Mouse (Mus musculus): ENCODE measurements around the gene Slc44a1. TPM values are rescaled to one million over a fixed set of nuclear protein-coding genes. Genes with fewer than 3 reads are reported as not detected.
A peak's percentile ranks its signal among the peaks of the same experiment; 100 is the strongest.

Slc44a1 gene
- polyA plus RNA-seq, 1 experiment from 2014 or later: 48.8 TPM

DNA sequence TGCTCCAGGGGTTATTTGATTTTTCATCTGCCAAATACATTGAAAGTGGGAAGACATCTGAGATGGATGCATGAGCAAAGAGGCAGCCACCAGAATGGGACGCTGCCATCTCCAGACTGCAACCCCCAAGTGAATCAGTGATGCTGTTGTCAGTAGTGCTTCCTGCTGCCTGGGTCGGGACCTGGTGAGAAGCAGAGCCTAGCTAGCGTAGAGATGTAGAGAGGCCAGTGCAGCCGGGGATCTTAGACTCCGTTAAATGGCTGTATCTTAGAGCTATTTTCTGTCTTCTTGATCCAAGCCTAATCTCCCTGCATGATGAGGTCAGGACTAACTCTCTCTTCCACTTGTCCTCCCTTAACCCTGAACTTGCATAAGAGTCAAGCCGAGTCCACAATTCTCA, 179.9 kb downstream of the Slc44a1 start:
- Histone ChIP-seq H3K4me1 (ENCODE audit: control insufficient read depth, insufficient read depth, low read length) (0 out of 2 replicates have a peak, but pooled peaks cover 4% of the 10 kb centered on the region), H3K9me3 (ENCODE audit: control insufficient read depth, low read length) (no peaks in the 10 kb centered on the region), H3K9ac (ENCODE audit: low read depth, low read length) (no peak overlapping the region), H3K36me3 (ENCODE audit: control insufficient read depth, insufficient read depth, low read length) (no peaks in the 10 kb centered on the region), H3K27ac (ENCODE audit: low read depth, low read length) (no peak overlapping the region), H3K27me3 (ENCODE audit: control insufficient read depth, insufficient read depth, low read length) (no peaks in the 10 kb centered on the region), H3K4me3 (ENCODE audit: low read length) (no peak overlapping the region), H3K4me2 (replicated peaks; ENCODE audit: low read depth, low read length) (no peak overlapping the region)
- WGBS: 88% methylated on average over 6 of the region's 6 CpGs
- no peak for ATAC-seq (ENCODE audit: low FRiP score, low TSS enrichment)

DNA sequence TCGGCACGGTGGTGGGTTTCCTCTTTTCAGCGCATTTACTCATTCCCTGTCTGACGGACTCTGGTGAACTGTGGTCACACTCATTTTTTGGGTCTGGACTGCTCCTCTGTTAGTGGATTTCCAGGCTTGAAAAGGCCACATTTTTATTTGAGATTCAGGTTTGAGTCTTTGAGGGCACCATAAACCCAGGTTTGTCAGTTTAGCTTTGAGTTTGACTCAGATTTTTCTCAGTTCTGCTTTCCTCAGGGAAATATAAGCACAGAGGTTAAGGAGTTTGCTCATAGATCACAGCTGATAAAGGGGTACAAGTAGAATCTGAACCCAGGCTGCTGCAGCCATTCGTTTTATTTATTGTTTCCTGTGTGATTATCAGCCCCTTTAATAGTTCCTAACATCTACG, 180.9 kb downstream of the Slc44a1 start:
- Histone ChIP-seq H3K27me3 (ENCODE audit: control insufficient read depth, insufficient read depth, low read length) (no peaks in the 10 kb centered on the region), H3K27ac (ENCODE audit: low read depth, low read length) (no peak overlapping the region), H3K4me1 (ENCODE audit: control insufficient read depth, insufficient read depth, low read length) (0 out of 2 replicates have a peak, but pooled peaks cover 4% of the 10 kb centered on the region), H3K36me3 (ENCODE audit: control insufficient read depth, insufficient read depth, low read length) (no peaks in the 10 kb centered on the region), H3K4me2 (replicated peaks; ENCODE audit: low read depth, low read length) (no peak overlapping the region), H3K9ac (ENCODE audit: low read depth, low read length) (no peak overlapping the region), H3K9me3 (ENCODE audit: control insufficient read depth, low read length) (no peaks in the 10 kb centered on the region), H3K4me3 (ENCODE audit: low read length) (no peak overlapping the region)
- 0 out of 2 replicates have a peak, but pooled peaks have one; percentile 7 for ATAC-seq (ENCODE audit: low FRiP score, low TSS enrichment)
- WGBS: 21% methylated on average over 6 of the region's 6 CpGs

DNA sequence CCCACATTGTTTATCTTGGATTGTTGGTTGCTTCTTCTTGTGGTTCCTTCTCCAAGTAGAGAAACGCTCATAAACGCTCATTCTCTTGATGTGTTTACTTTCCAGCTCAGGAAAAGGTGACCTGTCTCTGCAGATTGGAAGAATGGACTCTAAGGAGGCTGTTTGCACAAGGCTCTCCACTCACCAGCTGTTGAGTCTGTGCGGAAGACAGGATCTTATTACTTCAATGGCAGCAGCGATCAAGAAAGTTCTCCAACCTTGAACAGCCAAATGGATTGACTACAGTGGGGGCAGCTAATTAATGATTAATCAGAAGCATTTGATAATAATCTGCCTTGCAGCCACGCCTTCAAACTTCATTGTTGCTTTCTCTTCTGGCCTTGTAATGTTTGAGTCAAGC, 181.3 kb downstream of the Slc44a1 start:
- Histone ChIP-seq H3K4me1 (ENCODE audit: control insufficient read depth, insufficient read depth, low read length) (0 out of 2 replicates have a peak, but pooled peaks cover 4% of the 10 kb centered on the region), H3K36me3 (ENCODE audit: control insufficient read depth, insufficient read depth, low read length) (no peaks in the 10 kb centered on the region), H3K9ac (ENCODE audit: low read depth, low read length) (no peak overlapping the region), H3K27ac (ENCODE audit: low read depth, low read length) (0 out of 2 replicates have a peak overlapping the region, but pooled peaks have one; percentile 3), H3K4me3 (ENCODE audit: low read length) (no peak overlapping the region), H3K27me3 (ENCODE audit: control insufficient read depth, insufficient read depth, low read length) (no peaks in the 10 kb centered on the region), H3K4me2 (replicated peaks; ENCODE audit: low read depth, low read length) (no peak overlapping the region), H3K9me3 (ENCODE audit: control insufficient read depth, low read length) (no peaks in the 10 kb centered on the region)
- ATAC-seq (ENCODE audit: low FRiP score, low TSS enrichment): peak; percentile 55; the same call in 1 of the 2 replicates
- WGBS: 15% methylated on average over 5 of the region's 5 CpGs

DNA sequence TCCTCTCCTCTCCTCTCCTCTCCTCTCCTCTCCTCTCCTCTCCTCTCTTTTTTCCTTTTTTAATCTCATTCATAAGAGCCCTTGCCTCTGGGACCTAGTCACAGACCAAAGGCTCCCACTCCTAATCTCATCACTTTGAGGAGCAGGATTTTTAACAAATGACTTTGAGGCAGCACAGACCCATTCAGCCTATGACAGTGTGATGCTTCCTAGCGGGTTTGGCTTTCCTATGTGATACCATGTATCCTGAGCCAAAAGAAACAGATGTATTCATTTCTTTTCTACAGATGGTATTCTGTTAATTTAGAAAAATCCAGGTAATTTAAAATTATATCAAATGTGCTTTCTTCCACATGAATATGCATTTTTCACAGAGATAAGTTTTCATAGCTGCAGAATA, 183.5 kb downstream of the Slc44a1 start:
- no peak overlapping the region for H3K4me3 ChIP-seq (ENCODE audit: low read length)
- 90% methylated on average over 1 of the region's 1 CpGs for WGBS
- ATAC-seq (ENCODE audit: low FRiP score, low TSS enrichment): no peak
- no peak overlapping the region for H3K27ac ChIP-seq (ENCODE audit: low read depth, low read length)
- H3K27me3 ChIP-seq (ENCODE audit: control insufficient read depth, insufficient read depth, low read length): no peaks in the 10 kb centered on the region
- H3K4me2 ChIP-seq (replicated peaks; ENCODE audit: low read depth, low read length): no peak overlapping the region
- no peaks in the 10 kb centered on the region for H3K9me3 ChIP-seq (ENCODE audit: control insufficient read depth, low read length)
- H3K4me1 ChIP-seq (ENCODE audit: control insufficient read depth, insufficient read depth, low read length): 0 out of 2 replicates have a peak, but pooled peaks cover 4% of the 10 kb centered on the region
- H3K9ac ChIP-seq (ENCODE audit: low read depth, low read length): no peak overlapping the region
- no peaks in the 10 kb centered on the region for H3K36me3 ChIP-seq (ENCODE audit: control insufficient read depth, insufficient read depth, low read length)

DNA sequence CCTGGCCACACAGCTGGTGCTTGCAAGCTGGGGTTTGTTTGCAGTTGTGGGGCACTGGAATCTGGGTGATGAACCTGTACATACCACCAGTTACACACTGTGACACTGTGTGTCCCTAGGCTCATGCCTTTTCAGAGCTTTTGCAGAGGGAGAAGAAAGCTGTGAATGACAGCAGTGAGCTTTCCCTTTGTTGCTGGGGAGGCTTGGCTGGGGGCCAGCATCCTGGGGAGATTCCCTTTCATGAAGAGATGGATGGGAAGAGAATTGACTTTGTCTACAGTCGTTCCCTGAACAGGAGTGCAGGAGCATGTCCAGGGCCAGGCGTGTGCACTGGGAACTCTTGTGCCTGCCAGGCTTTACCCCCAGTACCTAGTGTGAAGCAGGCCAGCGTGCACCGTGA, 184.6 kb downstream of the Slc44a1 start:
- no peak for ATAC-seq (ENCODE audit: low FRiP score, low TSS enrichment)
- H3K4me1 ChIP-seq (ENCODE audit: control insufficient read depth, insufficient read depth, low read length): 0 out of 2 replicates have a peak, but pooled peaks cover 4% of the 10 kb centered on the region
- no peaks in the 10 kb centered on the region for H3K36me3 ChIP-seq (ENCODE audit: control insufficient read depth, insufficient read depth, low read length)
- H3K4me2 ChIP-seq (replicated peaks; ENCODE audit: low read depth, low read length): no peak overlapping the region
- H3K9ac ChIP-seq (ENCODE audit: low read depth, low read length): no peak overlapping the region
- H3K4me3 ChIP-seq (ENCODE audit: low read length): no peak overlapping the region
- H3K27ac ChIP-seq (ENCODE audit: low read depth, low read length): no peak overlapping the region
- 56% methylated on average over 4 of the region's 4 CpGs for WGBS
- no peaks in the 10 kb centered on the region for H3K27me3 ChIP-seq (ENCODE audit: control insufficient read depth, insufficient read depth, low read length)
- no peaks in the 10 kb centered on the region for H3K9me3 ChIP-seq (ENCODE audit: control insufficient read depth, low read length)

DNA sequence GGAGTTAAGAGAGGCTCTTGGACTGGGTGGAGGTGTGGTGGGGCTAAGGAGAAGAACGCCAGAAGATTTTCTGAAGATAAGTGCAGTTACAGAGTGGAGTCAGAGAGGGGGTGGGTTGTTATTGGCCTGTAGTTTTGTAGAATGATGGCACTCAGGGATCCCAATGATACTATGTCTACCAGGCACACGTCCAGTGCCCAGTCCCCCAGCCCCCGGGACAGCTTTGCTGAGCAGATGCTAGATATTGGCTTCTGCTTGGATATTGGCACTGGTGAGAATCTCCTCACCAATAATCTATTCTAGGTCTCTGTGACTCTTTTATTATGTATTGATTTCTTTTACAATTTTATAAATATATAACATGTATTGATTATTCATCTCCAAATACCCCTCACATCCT, 185.1 kb downstream of the Slc44a1 start:
- ATAC-seq (ENCODE audit: low FRiP score, low TSS enrichment): no peak
- Histone ChIP-seq H3K27me3 (ENCODE audit: control insufficient read depth, insufficient read depth, low read length) (no peaks in the 10 kb centered on the region), H3K9me3 (ENCODE audit: control insufficient read depth, low read length) (no peaks in the 10 kb centered on the region), H3K4me2 (replicated peaks; ENCODE audit: low read depth, low read length) (no peak overlapping the region), H3K27ac (ENCODE audit: low read depth, low read length) (no peak overlapping the region), H3K36me3 (ENCODE audit: control insufficient read depth, insufficient read depth, low read length) (no peaks in the 10 kb centered on the region), H3K4me1 (ENCODE audit: control insufficient read depth, insufficient read depth, low read length) (0 out of 2 replicates have a peak, but pooled peaks cover 4% of the 10 kb centered on the region), H3K9ac (ENCODE audit: low read depth, low read length) (no peak overlapping the region), H3K4me3 (ENCODE audit: low read length) (no peak overlapping the region)
- 89% methylated on average over 3 of the region's 3 CpGs for WGBS

DNA sequence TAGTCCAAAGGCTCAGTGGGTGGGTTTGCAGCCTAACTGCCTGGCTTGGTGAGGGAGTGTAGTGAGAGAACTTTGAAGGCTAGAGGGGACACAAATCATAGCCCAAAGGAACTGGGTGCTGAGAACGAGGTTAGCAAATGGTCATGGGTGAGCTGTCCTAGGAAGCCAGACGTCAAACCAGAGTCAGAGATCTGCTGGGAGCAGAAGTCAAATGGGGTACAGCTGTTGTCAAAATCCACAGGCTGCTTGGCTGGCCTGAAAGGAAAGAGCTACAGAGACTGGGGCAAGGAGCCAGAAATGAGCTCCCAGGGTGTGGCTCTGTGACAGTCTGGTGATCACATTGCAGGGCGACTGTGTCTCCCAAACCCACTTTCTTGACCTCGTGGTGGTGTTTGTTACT, 188.7 kb downstream of the Slc44a1 start:
- Histone ChIP-seq H3K4me3 (ENCODE audit: low read length) (no peak overlapping the region), H3K27me3 (ENCODE audit: control insufficient read depth, insufficient read depth, low read length) (no peaks in the 10 kb centered on the region), H3K4me2 (replicated peaks; ENCODE audit: low read depth, low read length) (no peak overlapping the region), H3K4me1 (ENCODE audit: control insufficient read depth, insufficient read depth, low read length) (no peaks in the 10 kb centered on the region), H3K36me3 (ENCODE audit: control insufficient read depth, insufficient read depth, low read length) (no peaks in the 10 kb centered on the region), H3K9me3 (ENCODE audit: control insufficient read depth, low read length) (no peaks in the 10 kb centered on the region), H3K9ac (ENCODE audit: low read depth, low read length) (no peak overlapping the region), H3K27ac (ENCODE audit: low read depth, low read length) (no peak overlapping the region)
- peak; percentile 28 for ATAC-seq (ENCODE audit: low FRiP score, low TSS enrichment)
- 32% methylated on average over 4 of the region's 4 CpGs for WGBS

DNA sequence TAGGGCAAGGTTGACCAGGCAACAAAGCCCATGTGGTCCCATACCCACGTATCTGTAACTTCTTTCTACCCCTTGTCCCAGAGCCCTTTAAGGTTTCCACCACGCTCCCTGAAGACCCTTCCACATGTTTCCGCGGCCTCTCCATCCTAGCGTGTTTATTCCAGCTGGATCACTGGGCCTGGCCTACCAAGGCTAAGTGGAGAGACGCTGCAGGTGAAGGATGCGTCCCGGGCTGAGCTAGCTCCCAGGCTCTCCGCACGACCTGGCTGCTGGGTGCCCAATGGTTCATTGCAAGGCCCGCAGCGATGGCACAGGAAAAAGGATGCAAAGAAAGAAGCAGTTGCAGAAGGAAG, 190.7 kb downstream of the Slc44a1 start:
- Histone ChIP-seq H3K36me3 (ENCODE audit: control insufficient read depth, insufficient read depth, low read length) (no peaks in the 10 kb centered on the region), H3K9ac (ENCODE audit: low read depth, low read length) (peak overlapping the region; percentile 72), H3K4me3 (ENCODE audit: low read length) (peak overlapping the region; percentile 66), H3K4me1 (ENCODE audit: control insufficient read depth, insufficient read depth, low read length) (no peaks in the 10 kb centered on the region), H3K27me3 (ENCODE audit: control insufficient read depth, insufficient read depth, low read length) (no peaks in the 10 kb centered on the region), H3K9me3 (ENCODE audit: control insufficient read depth, low read length) (no peaks in the 10 kb centered on the region), H3K27ac (ENCODE audit: low read depth, low read length) (no peak overlapping the region), H3K4me2 (replicated peaks; ENCODE audit: low read depth, low read length) (peak overlapping the region; percentile 80)
- no peak; the same call in 1 of the 2 replicates for ATAC-seq (ENCODE audit: low FRiP score, low TSS enrichment)
- 12% methylated on average over 12 of the region's 12 CpGs for WGBS

DNA sequence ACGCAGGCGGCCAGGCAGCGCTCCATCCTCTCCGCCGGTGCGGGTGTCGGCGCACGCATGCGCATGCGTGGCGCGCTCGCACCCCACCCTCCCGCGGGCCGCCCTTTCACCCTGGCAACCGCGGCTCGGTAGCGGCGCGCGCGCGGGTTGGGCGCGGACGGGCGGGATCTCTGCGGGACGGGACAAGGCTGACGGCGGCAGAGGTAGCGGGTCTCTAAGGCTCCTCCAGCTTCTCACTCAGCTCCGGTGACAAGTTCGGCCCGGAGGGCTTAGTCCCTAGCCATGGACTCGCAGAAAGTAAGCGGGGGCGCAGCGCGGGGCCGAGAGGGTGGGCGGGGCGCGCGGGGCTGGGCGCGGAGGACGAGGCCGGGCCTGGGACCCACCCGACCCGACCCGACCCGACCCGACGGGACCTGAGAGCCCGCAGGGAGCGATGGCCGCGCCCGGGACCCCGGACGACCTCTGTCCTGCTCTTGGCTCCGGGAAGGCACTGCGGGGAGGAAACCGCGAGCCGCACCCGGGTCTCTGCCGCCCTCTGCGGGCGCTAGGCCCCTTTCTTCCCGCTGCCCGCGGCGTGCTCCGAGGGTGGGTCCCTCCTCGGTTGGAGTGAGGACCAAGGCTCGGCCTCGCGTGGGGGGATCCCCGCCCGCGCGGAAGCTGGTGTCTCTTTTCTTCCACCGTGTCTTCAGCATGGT, 191.2 kb downstream of the Slc44a1 start, which contains the start of gene Fsd1l:
Fsd1l (plus strand) TSS at position 156 of the 695 bp plus-strand sequence.
- under 1% methylated on average over 88 of the region's 88 CpGs for WGBS
- ATAC-seq (ENCODE audit: low FRiP score, low TSS enrichment): peak; percentile 80
- Histone ChIP-seq H3K9ac (ENCODE audit: low read depth, low read length) (peak within 1 kb of the TSS; percentile 72), H3K4me2 (replicated peaks; ENCODE audit: low read depth, low read length) (peak within 1 kb of the TSS; percentile 80), H3K27ac (ENCODE audit: low read depth, low read length) (no peak within 1 kb of the TSS; the same call in 1 of the 2 replicates), H3K9me3 (ENCODE audit: control insufficient read depth, low read length) (no peaks in the 10 kb centered on the region), H3K36me3 (ENCODE audit: control insufficient read depth, insufficient read depth, low read length) (no peaks in the 10 kb centered on the region), H3K4me3 (ENCODE audit: low read length) (peak within 1 kb of the TSS; percentile 66), H3K27me3 (ENCODE audit: control insufficient read depth, insufficient read depth, low read length) (no peaks in the 10 kb centered on the region), H3K4me1 (ENCODE audit: control insufficient read depth, insufficient read depth, low read length) (no peaks in the 10 kb centered on the region)

Measured in kidney, embryonic 14.5 days (tissue).